Mouse (Mus musculus): Measurements from ENCODE around the gene Gm6096. TPM values are rescaled to one million over a fixed set of nuclear protein-coding genes. Genes with fewer than 3 reads are reported as not detected.

Gm6096 gene
- polyA plus RNA-seq, 1 experiment from 2014 or later: 0.71 TPM

DNA sequence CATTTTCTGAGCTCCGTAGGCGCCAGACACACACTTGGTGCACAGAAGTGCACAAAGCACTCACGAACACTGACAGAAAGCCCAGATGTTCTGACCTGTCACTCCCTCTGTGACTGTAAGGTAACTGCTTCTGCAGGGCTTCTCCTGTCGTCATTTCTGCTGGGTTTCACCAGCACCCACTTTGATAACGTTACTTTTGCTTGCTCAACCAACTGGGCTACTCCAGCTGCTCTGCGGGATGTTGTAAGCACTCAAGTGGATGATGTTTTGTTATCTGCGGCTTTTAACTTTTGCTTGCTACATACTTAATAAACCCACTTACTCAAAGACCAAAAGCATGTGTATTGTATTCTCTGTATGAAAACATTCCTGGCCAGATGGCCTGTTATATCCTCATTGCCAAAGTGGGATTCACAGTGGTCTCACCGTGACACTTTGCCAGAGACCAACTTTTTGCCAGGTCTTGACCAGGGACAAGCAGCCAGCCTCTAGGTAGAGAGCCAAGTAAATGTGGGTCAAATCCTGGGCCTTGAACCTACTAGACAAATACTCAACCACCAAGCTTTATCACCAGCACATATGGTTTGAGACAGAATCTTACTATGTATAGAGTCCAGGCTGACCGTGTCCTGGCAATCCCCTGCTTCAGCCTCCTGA, 29.1 kb upstream of the Gm6096 start:
- Histone ChIP-seq H3K4me3 (ENCODE audit: low read length) (no peak overlapping the region), H3K4me1 (ENCODE audit: control insufficient read depth, insufficient read depth, low read depth, low read length) (peaks cover 8% of the 10 kb centered on the region), H3K27me3 (replicated peaks; ENCODE audit: control insufficient read depth, insufficient read depth, low read length) (no peaks in the 10 kb centered on the region), H3K9me3 (ENCODE audit: control insufficient read depth, low read length) (no peaks in the 10 kb centered on the region), H3K9ac (ENCODE audit: low read depth, low read length) (no peak overlapping the region), H3K36me3 (ENCODE audit: control insufficient read depth, insufficient read depth, low read length) (peaks cover 47% of the 10 kb centered on the region), H3K27ac (ENCODE audit: low read depth, low read length) (no peak overlapping the region), H3K4me2 (ENCODE audit: low read length) (no peak overlapping the region)
- WGBS: 87% methylated on average over 9 of the region's 9 CpGs
- no peak for ATAC-seq

DNA sequence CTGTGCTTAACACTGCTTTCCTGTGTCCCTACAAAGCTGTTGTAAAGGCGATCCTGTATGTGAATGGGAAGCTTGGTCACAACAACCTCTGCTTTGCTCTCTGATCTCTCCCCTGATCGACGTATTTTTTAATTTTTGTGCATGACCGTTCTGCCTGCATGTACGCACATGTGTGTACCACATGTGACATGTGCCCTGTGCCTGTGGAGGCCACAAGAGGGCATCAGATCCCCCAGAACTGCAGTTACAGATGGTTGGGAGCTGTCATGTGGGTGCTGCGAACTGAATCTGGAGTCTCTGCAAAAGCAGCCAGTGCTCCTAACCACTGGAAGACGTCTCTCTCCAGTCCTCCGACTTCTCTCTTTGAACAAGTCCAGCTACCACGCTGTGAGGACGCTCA, 28.5 kb upstream of the Gm6096 start:
- H3K27ac ChIP-seq (ENCODE audit: low read depth, low read length): no peak overlapping the region
- no peak overlapping the region for H3K4me2 ChIP-seq (ENCODE audit: low read length)
- H3K4me1 ChIP-seq (ENCODE audit: control insufficient read depth, insufficient read depth, low read depth, low read length): peaks cover 9% of the 10 kb centered on the region
- H3K27me3 ChIP-seq (replicated peaks; ENCODE audit: control insufficient read depth, insufficient read depth, low read length): no peaks in the 10 kb centered on the region
- no peaks in the 10 kb centered on the region for H3K9me3 ChIP-seq (ENCODE audit: control insufficient read depth, low read length)
- H3K36me3 ChIP-seq (ENCODE audit: control insufficient read depth, insufficient read depth, low read length): peaks cover 53% of the 10 kb centered on the region
- no peak overlapping the region for H3K9ac ChIP-seq (ENCODE audit: low read depth, low read length)
- no peak overlapping the region for H3K4me3 ChIP-seq (ENCODE audit: low read length)
- WGBS: 95% methylated on average over 10 of the region's 10 CpGs
- ATAC-seq: no peak

DNA sequence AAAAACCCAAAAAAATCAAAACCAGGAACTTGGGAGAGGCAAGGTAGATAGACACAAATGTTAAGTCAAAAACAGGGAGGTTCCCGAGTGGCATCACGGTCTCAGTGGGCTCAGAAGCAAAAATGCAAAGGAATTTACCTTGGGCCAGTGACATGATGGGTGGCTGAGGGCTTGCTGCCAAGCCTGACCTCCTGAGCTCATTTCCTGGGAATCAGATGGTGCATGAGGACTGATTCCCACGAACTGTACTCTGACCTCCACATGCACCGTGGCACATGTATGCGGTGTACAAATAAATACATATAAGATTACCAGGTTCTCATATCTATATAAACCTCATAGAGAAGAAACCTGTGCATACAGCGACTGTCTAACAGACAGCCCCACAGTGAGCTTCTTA, 26.5 kb upstream of the Gm6096 start:
- H3K27me3 ChIP-seq (replicated peaks; ENCODE audit: control insufficient read depth, insufficient read depth, low read length): no peaks in the 10 kb centered on the region

DNA sequence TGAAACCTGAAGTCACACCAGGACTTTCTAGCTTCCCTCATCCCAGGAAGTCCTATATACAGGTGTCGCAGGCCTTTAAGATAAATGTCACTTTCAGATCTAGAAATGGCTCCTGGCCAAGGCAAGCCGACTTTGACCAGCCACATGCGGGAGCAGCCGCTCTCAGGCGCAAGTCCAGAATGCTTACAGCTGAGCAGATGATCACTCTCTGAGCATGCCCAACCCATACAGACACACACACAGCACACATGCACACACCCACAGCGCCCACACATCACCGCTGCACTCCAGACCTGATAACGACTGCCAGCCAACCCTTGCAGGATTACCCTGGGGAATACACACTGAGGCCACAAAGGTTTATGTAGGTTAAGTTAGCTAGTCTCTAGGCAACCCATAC, 24.8 kb upstream of the Gm6096 start:
- H3K9me3 ChIP-seq (ENCODE audit: control insufficient read depth, low read length): no peaks in the 10 kb centered on the region
- H3K9ac ChIP-seq (ENCODE audit: low read depth, low read length): 0 out of 2 replicates have a peak overlapping the region, but pooled peaks have one; percentile 6
- H3K27me3 ChIP-seq (replicated peaks; ENCODE audit: control insufficient read depth, insufficient read depth, low read length): no peaks in the 10 kb centered on the region
- 74% methylated on average over 8 of the region's 8 CpGs for WGBS
- no peak overlapping the region for H3K4me3 ChIP-seq (ENCODE audit: low read length)
- peaks cover 28% of the 10 kb centered on the region for H3K36me3 ChIP-seq (ENCODE audit: control insufficient read depth, insufficient read depth, low read length)
- H3K27ac ChIP-seq (ENCODE audit: low read depth, low read length): no peak overlapping the region
- no peak overlapping the region; the same call in 1 of the 2 replicates for H3K4me2 ChIP-seq (ENCODE audit: low read length)
- no peak for ATAC-seq
- H3K4me1 ChIP-seq (ENCODE audit: control insufficient read depth, insufficient read depth, low read depth, low read length): peaks cover 28% of the 10 kb centered on the region

More for the DNA sequence above, 26.5 kb upstream of the Gm6096 start:
- Histone ChIP-seq H3K4me3 (ENCODE audit: low read length) (no peak overlapping the region), H3K4me1 (ENCODE audit: control insufficient read depth, insufficient read depth, low read depth, low read length) (peaks cover 25% of the 10 kb centered on the region), H3K4me2 (ENCODE audit: low read length) (no peak overlapping the region), H3K36me3 (ENCODE audit: control insufficient read depth, insufficient read depth, low read length) (peaks cover 41% of the 10 kb centered on the region), H3K27ac (ENCODE audit: low read depth, low read length) (no peak overlapping the region), H3K9ac (ENCODE audit: low read depth, low read length) (no peak overlapping the region), H3K9me3 (ENCODE audit: control insufficient read depth, low read length) (no peaks in the 10 kb centered on the region)
- WGBS: 98% methylated on average over 6 of the region's 6 CpGs
- ATAC-seq: no peak

DNA sequence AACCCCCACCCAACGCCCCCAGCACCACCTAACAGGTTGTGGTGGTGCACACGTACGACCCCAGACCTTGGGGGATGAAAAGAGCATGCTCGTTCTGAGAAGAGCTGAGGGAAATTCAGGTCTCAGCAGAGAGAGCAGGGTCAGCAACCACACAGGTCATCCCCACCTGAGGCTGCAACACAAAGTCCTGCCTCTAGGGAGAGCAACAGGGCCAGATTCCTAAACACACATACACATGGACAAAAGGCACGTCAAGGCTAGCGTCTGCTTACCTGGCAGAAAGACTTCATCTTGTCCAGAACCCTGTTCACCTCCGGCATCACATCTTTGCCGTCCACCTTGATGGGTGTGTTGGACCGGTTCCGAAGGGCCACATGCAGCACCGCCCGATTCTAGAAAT, 24.0 kb upstream of the Gm6096 start:
- 92% methylated on average over 12 of the region's 12 CpGs for WGBS
- peaks cover 26% of the 10 kb centered on the region for H3K36me3 ChIP-seq (ENCODE audit: control insufficient read depth, insufficient read depth, low read length)
- no peak overlapping the region for H3K27ac ChIP-seq (ENCODE audit: low read depth, low read length)
- peaks cover 28% of the 10 kb centered on the region for H3K4me1 ChIP-seq (ENCODE audit: control insufficient read depth, insufficient read depth, low read depth, low read length)
- no peak for ATAC-seq
- no peak overlapping the region for H3K9ac ChIP-seq (ENCODE audit: low read depth, low read length)
- H3K27me3 ChIP-seq (replicated peaks; ENCODE audit: control insufficient read depth, insufficient read depth, low read length): no peaks in the 10 kb centered on the region
- H3K4me2 ChIP-seq (ENCODE audit: low read length): no peak overlapping the region
- no peaks in the 10 kb centered on the region for H3K9me3 ChIP-seq (ENCODE audit: control insufficient read depth, low read length)
- no peak overlapping the region for H3K4me3 ChIP-seq (ENCODE audit: low read length)

DNA sequence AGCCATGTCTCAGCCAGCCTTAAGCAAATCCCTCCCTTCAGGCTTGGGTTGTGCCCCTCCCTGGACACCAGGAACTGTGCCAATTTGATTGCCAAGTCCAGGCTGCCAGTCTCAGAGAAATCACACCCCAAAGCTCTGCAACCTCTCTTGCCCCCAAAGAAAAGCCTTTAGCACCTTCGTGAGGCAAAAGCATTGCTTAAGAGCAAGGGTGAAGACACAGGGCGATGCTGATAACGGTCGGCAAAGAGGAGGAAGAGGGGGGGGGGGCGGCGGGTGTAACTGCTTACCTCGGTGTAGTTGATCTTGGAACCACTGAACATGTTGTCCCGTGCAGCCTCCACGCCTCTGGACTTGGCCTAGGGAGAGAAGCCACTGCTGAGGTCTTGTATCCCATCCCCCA, 22.2 kb upstream of the Gm6096 start:
- Histone ChIP-seq H3K36me3 (ENCODE audit: control insufficient read depth, insufficient read depth, low read length) (peaks cover 13% of the 10 kb centered on the region), H3K4me2 (ENCODE audit: low read length) (peak overlapping the region; percentile 76), H3K4me1 (ENCODE audit: control insufficient read depth, insufficient read depth, low read depth, low read length) (peaks cover 33% of the 10 kb centered on the region), H3K9me3 (ENCODE audit: control insufficient read depth, low read length) (no peaks in the 10 kb centered on the region), H3K4me3 (ENCODE audit: low read length) (peak overlapping the region; percentile 71), H3K27me3 (replicated peaks; ENCODE audit: control insufficient read depth, insufficient read depth, low read length) (no peaks in the 10 kb centered on the region), H3K27ac (ENCODE audit: low read depth, low read length) (no peak overlapping the region), H3K9ac (ENCODE audit: low read depth, low read length) (0 out of 2 replicates have a peak overlapping the region, but pooled peaks have one; percentile 39)
- no peak for ATAC-seq
- WGBS: 55% methylated on average over 8 of the region's 9 CpGs

DNA sequence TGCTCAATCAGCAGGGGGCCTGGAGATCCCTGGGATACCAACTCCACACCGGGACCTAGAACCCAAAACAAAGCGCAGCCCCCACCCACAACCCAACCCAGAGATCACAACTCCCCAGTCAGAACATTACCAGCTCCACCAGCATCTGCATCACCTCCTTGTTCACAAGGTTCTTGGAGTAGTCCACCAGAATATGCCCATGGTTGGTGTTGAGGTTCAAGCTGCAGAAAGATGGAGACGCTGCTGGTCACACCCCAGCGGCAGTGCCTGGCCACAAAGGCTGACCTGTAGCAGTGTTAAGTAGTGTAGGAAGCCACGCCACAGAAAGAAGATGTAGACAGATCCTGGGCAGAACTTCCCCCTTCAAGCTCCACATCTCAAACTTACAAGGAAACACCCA, 21.7 kb upstream of the Gm6096 start:
- H3K4me1 ChIP-seq (ENCODE audit: control insufficient read depth, insufficient read depth, low read depth, low read length): peaks cover 34% of the 10 kb centered on the region
- peaks cover 12% of the 10 kb centered on the region; the same call in 1 of the 2 replicates for H3K36me3 ChIP-seq (ENCODE audit: control insufficient read depth, insufficient read depth, low read length)
- no peaks in the 10 kb centered on the region for H3K27me3 ChIP-seq (replicated peaks; ENCODE audit: control insufficient read depth, insufficient read depth, low read length)
- peak overlapping the region; percentile 77 for H3K9ac ChIP-seq (ENCODE audit: low read depth, low read length)
- H3K9me3 ChIP-seq (ENCODE audit: control insufficient read depth, low read length): no peaks in the 10 kb centered on the region
- H3K4me2 ChIP-seq (ENCODE audit: low read length): peak overlapping the region; percentile 76
- ATAC-seq: no peak
- H3K27ac ChIP-seq (ENCODE audit: low read depth, low read length): peak overlapping the region; percentile 88
- WGBS: 9% methylated on average over 5 of the region's 5 CpGs
- peak overlapping the region; percentile 71 for H3K4me3 ChIP-seq (ENCODE audit: low read length)

DNA sequence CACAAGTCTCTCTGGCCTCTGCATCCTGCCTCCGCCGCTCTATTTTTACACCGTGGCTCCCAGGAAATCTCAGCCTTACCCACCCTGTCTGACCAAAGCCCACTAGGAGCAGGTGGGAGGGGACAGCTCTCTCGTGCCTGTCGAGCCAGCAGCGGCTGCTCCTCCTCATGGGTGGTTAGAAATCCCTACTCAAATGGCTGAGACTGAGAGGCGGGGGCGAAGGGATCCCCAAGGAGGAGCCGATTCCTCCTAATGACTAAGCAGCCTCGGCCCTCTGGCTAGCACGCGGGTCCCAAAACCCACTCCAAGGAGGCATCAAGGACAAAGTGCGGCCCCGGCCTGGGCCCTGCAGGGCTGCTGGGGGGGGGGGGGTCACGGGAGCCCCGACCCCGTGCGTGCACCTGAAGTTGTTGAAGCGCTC, 21.1 kb upstream of the Gm6096 start:
- Histone ChIP-seq H3K27ac (ENCODE audit: low read depth, low read length) (peak overlapping the region; percentile 88), H3K9me3 (ENCODE audit: control insufficient read depth, low read length) (no peaks in the 10 kb centered on the region), H3K27me3 (replicated peaks; ENCODE audit: control insufficient read depth, insufficient read depth, low read length) (no peaks in the 10 kb centered on the region), H3K4me3 (ENCODE audit: low read length) (peak overlapping the region; percentile 71), H3K36me3 (ENCODE audit: control insufficient read depth, insufficient read depth, low read length) (peaks cover 12% of the 10 kb centered on the region; the same call in 1 of the 2 replicates), H3K9ac (ENCODE audit: low read depth, low read length) (peak overlapping the region; percentile 77), H3K4me1 (ENCODE audit: control insufficient read depth, insufficient read depth, low read depth, low read length) (peaks cover 34% of the 10 kb centered on the region), H3K4me2 (ENCODE audit: low read length) (peak overlapping the region; percentile 76)
- under 1% methylated on average over 19 of the region's 19 CpGs for WGBS
- ATAC-seq: peak; percentile 4

DNA sequence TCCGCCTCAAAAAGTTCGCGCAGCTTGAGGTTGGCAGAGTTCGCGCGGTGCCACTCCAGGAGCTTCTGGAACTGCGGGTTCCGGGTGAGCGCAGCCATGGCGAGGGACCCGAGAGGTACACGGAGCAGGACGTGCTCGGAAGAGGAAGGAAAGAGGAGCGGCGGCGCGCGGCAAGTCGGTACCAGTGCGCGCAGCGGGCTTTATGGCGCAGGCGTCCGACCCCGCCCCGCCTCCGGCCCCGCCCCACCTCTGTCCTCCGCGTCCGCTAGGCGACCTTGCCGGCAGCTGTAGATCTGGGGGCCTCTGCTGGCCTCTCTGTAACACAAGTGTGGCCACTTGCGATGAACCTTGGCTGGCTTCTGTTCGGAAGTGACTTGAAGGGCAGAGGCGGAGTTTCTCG, 20.7 kb upstream of the Gm6096 start, which contains the start of gene Gpi1:
Gpi1 (minus strand) TSS at position 221 of the 400 bp plus-strand sequence.
- peak; percentile 60 for ATAC-seq
- Histone ChIP-seq H3K4me3 (ENCODE audit: low read length) (peak within 1 kb of the TSS; percentile 71), H3K4me2 (ENCODE audit: low read length) (peak within 1 kb of the TSS; percentile 76), H3K9me3 (ENCODE audit: control insufficient read depth, low read length) (no peaks in the 10 kb centered on the region), H3K4me1 (ENCODE audit: control insufficient read depth, insufficient read depth, low read depth, low read length) (peaks cover 34% of the 10 kb centered on the region), H3K9ac (ENCODE audit: low read depth, low read length) (peak within 1 kb of the TSS; percentile 77), H3K27ac (ENCODE audit: low read depth, low read length) (peak within 1 kb of the TSS; percentile 88), H3K36me3 (ENCODE audit: control insufficient read depth, insufficient read depth, low read length) (peaks cover 12% of the 10 kb centered on the region; the same call in 1 of the 2 replicates), H3K27me3 (replicated peaks; ENCODE audit: control insufficient read depth, insufficient read depth, low read length) (no peaks in the 10 kb centered on the region)
- under 1% methylated on average over 39 of the region's 39 CpGs for WGBS

All from hindbrain, embryonic 16.5 days (tissue).